ENCODE assay signal across 23 mouse cellular contexts in genomic region chr2:128360517-128360916, GRCm38 (mm10).
DNase-seq lines count a peak whose midpoint lies in the region; ATAC-seq and TF ChIP-seq lines count a peak whose summit lies in the region.
"Had no signal": no experiment of that assay in that cellular context is flagged by ENCODE, and none has a peak within 500 bp of the region (broad histone marks: within the 10 kb centered on the region; RNA-seq: fewer than 3 reads in every experiment).

No protein-coding gene starts in this region.

- no peak for ATAC-seq in heart, embryonic 12.5 days (ENCODE audit: insufficient number of reproducible peaks, low FRiP score)
- ATAC-seq: activated CD4-positive, CD25-positive, alpha-beta regulatory T cell, adult 4 months; liver, embryonic 12.5 days had no signal

- no peak overlapping the region for H3K4me2 ChIP-seq in heart, embryonic 12.5 days
- H3K4me2 ChIP-seq: heart, embryonic 15.5 days; hindbrain, embryonic 12.5 days; limb, embryonic 12.5 days; liver, embryonic 12.5 days; lung, embryonic 14.5 days; neural tube, embryonic 15.5 days had no signal

- H3K79me2 ChIP-seq in heart, adult 2 months (replicated peaks; ENCODE audit: control insufficient read depth, insufficient read depth, low read length), result no peaks in the 10 kb centered on the region

- TF ChIP-seq EP300 in heart, adult 2 months (IDR thresholded peaks at IDR 0.05; ENCODE audit: insufficient read depth, low read depth, low read length), result 0 out of 2 replicates have a peak, but pooled peaks have one; percentile 5

- H3K4me3 ChIP-seq in heart, adult 2 months, result no peak overlapping the region
- no peak overlapping the region for H3K4me3 ChIP-seq in heart, embryonic 12.5 days
- H3K4me3 ChIP-seq in heart, embryonic 10.5 days, result no peak overlapping the region
- H3K4me3 ChIP-seq: heart, embryonic 15.5 days; hindbrain, embryonic 12.5 days; left cerebral cortex, adult 2 months; limb, embryonic 12.5 days; liver, embryonic 12.5 days; neural tube, embryonic 15.5 days had no signal

- no peaks in the 10 kb centered on the region for H3K36me3 ChIP-seq in heart, adult 2 months (ENCODE audit: control insufficient read depth, insufficient read depth, low read length)
- no peaks in the 10 kb centered on the region for H3K36me3 ChIP-seq in heart, embryonic 12.5 days
- H3K36me3 ChIP-seq in heart, embryonic 10.5 days, result no peaks in the 10 kb centered on the region
- H3K36me3 ChIP-seq: G1E; heart, embryonic 15.5 days; hindbrain, embryonic 12.5 days; limb, embryonic 12.5 days; liver, embryonic 12.5 days; neural tube, embryonic 15.5 days had no signal

- no peak overlapping the region for H3K9ac ChIP-seq in heart, adult 2 months (ENCODE audit: low read depth, low read length)
- H3K9ac ChIP-seq in heart, embryonic 12.5 days, result no peak overlapping the region
- H3K9ac ChIP-seq: heart, embryonic 15.5 days; hindbrain, embryonic 12.5 days; limb, embryonic 12.5 days; liver, embryonic 12.5 days; lung, embryonic 14.5 days; neural tube, embryonic 15.5 days had no signal

- TF ChIP-seq POLR2A in heart, adult 2 months (IDR thresholded peaks at IDR 0.05; ENCODE audit: insufficient read depth, low read depth, low read length), result no peak

- WGBS in heart, adult 2 months, result 59% methylated on average over 5 of the region's 5 CpGs
- 79% methylated on average over 5 of the region's 5 CpGs for WGBS in heart, embryonic 12.5 days
- 72% methylated on average over 5 of the region's 5 CpGs for WGBS in heart, embryonic 10.5 days

- peaks cover 3% of the 10 kb centered on the region; the same call in 1 of the 2 replicates for H3K9me3 ChIP-seq in heart, embryonic 12.5 days (replicated peaks)
- H3K9me3 ChIP-seq in heart, embryonic 10.5 days, result no peaks in the 10 kb centered on the region
- H3K9me3 ChIP-seq: G1E; heart, embryonic 15.5 days; hindbrain, embryonic 12.5 days; limb, embryonic 12.5 days; liver, embryonic 12.5 days; neural tube, embryonic 15.5 days had no signal

- H3K27ac ChIP-seq in heart, adult 2 months, result no peak overlapping the region
- no peak overlapping the region for H3K27ac ChIP-seq in heart, embryonic 12.5 days (ENCODE audit: poor library complexity, severe bottlenecking)
- peak overlapping the region; percentile 29; the same call in 1 of the 2 replicates for H3K27ac ChIP-seq in heart, embryonic 10.5 days
- H3K27ac ChIP-seq: heart, embryonic 15.5 days; hindbrain, embryonic 12.5 days; left cerebral cortex, adult 2 months; limb, embryonic 12.5 days; liver, embryonic 12.5 days; neural tube, embryonic 15.5 days had no signal

- no peaks in the 10 kb centered on the region for H3K27me3 ChIP-seq in heart, adult 2 months (ENCODE audit: control insufficient read depth, insufficient read depth, low read length)
- no peaks in the 10 kb centered on the region for H3K27me3 ChIP-seq in heart, embryonic 12.5 days (replicated peaks)
- peaks cover 4% of the 10 kb centered on the region; the same call in 1 of the 2 replicates for H3K27me3 ChIP-seq in heart, embryonic 10.5 days (ENCODE audit: insufficient read depth, poor library complexity, severe bottlenecking)
- H3K27me3 ChIP-seq: heart, embryonic 15.5 days; hindbrain, embryonic 12.5 days; limb, embryonic 12.5 days; liver, embryonic 12.5 days; neural tube, embryonic 15.5 days had no signal

- peaks cover 10% of the 10 kb centered on the region for H3K4me1 ChIP-seq in heart, adult 2 months (ENCODE audit: control insufficient read depth, insufficient read depth, low read length)
- peaks cover 26% of the 10 kb centered on the region for H3K4me1 ChIP-seq in heart, embryonic 12.5 days (replicated peaks)
- H3K4me1 ChIP-seq in heart, embryonic 10.5 days, result peaks cover 41% of the 10 kb centered on the region
- H3K4me1 ChIP-seq: hindbrain, embryonic 12.5 days; neural tube, embryonic 15.5 days had no signal

- peak; percentile 59 for DNase-seq in adrenal gland, adult 2 months
- DNase-seq in adrenal gland, adult 18-20 months (ENCODE audit: low spot score in 2 of 2), result no peak
- DNase-seq in heart, adult 2 months, result peak; percentile 59 to 70
- no peak for DNase-seq in heart, embryonic 10.5 days (ENCODE audit: low spot score)
- peak; percentile 41 for DNase-seq in skeletal muscle tissue, adult 2 months (ENCODE audit: low read depth, low spot score)
- no peak for DNase-seq in left cerebral cortex, postnatal 36 days (ENCODE audit: low spot score in 2 of 2)
- no peak for DNase-seq in layer of hippocampus, postnatal 14 days (ENCODE audit: low spot score in 2 of 2)
- DNase-seq: cerebellum, adult 2 months; cerebellum, postnatal 36 days; kidney, adult 2 months; kidney, postnatal 10 days; lung, embryonic 14.5 days; midbrain, embryonic 14.5 days; thymus, postnatal 4 days had no signal

- no peak for TF ChIP-seq CTCF in heart, adult 2 months (IDR thresholded peaks at IDR 0.05)

- intact Hi-C loops in heart, adult 2 months (cut with DNase I), result no loop called here
- intact Hi-C loops in left cerebral cortex, postnatal 36 days (cut with DNase I), result no loop called here

Comparison
In these comparisons a context has a peak if more than half of its experiments do, and no peak if none do; other contexts are left out.
1. DNase-seq: peak in adrenal gland, adult 2 months (single experiment), heart, adult 2 months (2 of 2) and skeletal muscle tissue, adult 2 months (single experiment); none in adrenal gland, adult 18-20 months (0 of 2), heart, embryonic 10.5 days (single experiment), left cerebral cortex, postnatal 36 days (0 of 2) and layer of hippocampus, postnatal 14 days (0 of 2).